Mouse (Mus musculus) testis, postnatal 10 days (tissue): Measurements from ENCODE around the gene Gmds.
A peak's percentile ranks its signal among the peaks of the same experiment; 100 is the strongest.

Source experiments
- DNase-seq: peaks from one replicate; pipeline ENCODE4 v3.0.0; 2021; ENCODE audit warnings: low spot score

The Gmds gene

DNA sequence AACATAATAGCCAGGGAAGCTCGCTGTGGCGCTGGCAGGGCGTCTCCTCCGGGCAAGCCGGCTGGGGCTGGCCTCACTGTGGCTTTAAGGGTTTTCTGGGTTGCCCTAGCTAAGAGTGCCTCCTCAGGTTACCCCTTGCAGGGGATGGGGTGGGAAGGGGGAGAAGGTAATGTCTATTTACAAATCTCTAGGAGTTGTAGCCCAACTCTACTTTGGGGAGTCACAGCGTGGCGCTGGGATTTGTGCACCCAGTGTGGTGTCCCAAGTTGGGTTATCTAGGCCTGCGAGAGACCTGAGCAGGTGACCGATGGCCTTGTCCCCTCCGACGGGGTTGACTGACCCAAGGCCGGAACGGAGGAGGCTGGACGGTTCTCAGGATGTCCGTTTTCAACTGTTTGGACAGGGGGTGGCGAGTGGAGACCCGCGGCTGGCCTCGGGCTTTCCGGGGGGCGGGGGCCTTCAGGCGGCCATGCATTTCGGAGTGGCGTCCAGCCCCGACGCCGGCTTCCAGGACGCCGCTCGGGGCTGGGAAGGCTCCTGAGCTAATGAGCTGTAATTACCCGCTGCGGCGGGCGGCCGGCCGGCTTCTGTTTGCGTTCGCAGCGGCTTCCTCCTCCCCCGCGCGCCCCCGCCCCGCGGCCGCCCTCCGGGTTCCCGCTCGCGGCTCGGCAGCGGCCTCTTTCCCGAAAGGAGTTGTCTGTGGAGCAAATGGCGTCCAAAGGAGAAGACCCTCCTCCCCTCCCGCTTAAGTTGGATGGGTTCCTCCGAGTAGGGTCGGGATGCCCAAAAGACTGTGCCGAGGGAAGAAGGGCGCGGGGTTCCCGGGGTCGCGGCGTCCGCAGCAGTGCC lies 527.6 kb downstream of the Gmds start:
- DNase-seq = peak; percentile 48

DNA sequence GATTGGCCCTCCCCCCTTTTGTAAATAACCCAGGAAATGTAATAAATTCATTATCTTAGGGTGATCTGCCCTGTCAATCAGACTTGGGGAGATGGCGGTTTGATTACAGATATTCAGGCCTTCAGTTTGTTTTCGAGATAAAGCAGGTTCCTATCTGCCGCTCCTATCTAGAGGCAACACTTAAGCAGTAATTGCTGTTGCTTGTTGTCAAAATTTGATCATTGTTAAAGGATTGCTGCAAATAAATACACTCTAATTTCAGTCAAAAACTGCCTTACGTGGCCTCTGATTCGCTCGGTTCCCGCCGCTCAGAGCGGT lies 528.2 kb downstream of the Gmds start:
- DNase-seq = no peak

DNA sequence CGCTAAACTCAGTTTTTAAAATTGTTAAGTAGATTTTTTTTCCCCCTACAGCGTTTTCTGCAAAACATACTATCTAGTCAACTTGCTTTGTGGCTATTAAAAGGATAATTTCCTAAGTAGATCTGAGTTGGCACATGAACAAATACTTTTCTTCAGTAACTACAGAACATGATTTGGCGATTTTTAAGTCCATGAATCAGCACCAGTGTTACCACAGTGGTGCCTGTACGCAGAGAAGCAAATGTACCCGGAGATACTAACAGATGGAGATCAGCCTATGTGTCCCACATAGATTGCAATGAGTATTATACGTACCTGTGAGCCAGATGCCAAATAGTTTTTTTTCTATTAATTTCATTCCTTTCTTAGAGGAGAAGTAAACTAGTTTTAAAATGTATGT lies 528.8 kb downstream of the Gmds start:
- DNase-seq = no peak

DNA sequence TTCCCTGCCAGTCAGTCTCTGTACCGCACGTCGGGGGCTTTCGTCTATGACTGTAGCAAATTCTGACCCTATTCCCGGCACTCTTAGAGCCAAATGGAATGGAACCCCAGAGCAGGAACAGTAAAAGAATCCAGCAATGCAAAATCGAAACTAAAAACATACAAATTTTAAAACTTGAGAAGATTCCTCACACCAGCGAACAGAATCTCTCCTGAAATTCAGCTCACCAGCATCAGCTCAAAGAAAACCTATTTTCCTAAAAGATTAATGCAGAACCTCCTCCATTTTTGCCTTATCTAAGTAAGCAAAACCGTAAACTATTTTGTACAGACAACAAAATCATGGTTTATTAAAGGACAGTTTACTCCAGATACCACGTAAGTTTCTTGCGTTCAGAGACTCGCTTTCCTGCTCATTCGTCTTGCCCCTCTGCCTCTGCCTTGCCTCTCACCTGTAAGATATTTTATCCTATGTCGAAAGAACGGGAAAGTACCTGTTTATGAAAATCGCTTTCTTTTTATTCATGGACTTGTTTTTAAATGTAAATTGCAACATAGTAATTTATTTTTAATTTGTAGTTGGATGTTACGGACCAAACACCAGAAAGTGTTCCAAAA lies 529.6 kb downstream of the Gmds start:
- no peak for DNase-seq

DNA sequence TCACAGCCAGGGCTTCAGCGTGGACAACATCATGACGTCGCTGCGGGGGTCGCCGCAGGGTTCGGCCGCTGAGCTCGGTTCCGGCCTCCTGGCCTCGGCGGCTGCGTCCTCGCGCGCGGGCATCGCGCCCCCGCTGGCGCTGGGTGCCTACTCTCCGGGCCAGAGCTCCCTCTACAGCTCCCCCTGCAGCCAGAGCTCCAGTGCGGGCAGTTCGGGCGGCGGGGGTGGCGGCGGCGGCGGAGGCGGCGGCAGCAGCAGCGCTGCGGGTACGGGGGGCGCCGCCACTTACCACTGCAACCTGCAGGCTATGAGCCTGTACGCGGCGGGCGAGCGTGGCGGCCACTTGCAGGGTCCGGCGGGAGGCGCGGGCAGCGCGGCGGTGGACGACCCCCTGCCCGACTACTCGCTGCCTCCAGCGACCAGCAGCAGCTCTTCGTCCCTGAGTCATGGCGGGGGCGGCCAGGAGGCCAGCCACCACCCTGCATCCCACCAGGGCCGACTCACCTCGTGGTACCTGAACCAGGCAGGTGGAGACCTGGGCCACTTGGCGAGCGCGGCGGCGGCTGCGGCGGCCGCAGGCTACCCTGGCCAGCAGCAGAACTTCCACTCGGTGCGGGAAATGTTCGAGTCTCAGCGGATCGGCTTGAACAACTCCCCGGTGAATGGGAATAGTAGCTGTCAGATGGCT lies 530.3 kb downstream of the Gmds start:
- DNase-seq = peak; percentile 54

DNA sequence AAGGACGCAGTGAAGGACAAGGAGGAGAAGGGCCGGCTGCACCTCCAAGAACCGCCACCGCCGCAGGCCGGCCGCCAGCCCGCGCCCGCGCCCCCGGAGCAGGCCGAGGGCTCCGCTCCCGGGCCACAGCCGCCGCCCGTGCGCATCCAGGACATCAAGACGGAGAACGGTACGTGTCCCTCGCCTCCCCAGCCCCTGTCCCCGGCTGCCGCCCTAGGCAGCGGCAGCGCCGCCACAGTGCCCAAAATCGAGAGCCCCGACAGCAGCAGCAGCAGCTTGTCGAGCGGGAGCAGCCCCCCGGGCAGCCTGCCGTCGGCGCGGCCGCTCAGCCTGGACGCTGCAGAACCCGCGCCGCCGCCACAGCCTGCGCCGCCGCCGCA lies 530.8 kb downstream of the Gmds start:
- no peak for DNase-seq

DNA sequence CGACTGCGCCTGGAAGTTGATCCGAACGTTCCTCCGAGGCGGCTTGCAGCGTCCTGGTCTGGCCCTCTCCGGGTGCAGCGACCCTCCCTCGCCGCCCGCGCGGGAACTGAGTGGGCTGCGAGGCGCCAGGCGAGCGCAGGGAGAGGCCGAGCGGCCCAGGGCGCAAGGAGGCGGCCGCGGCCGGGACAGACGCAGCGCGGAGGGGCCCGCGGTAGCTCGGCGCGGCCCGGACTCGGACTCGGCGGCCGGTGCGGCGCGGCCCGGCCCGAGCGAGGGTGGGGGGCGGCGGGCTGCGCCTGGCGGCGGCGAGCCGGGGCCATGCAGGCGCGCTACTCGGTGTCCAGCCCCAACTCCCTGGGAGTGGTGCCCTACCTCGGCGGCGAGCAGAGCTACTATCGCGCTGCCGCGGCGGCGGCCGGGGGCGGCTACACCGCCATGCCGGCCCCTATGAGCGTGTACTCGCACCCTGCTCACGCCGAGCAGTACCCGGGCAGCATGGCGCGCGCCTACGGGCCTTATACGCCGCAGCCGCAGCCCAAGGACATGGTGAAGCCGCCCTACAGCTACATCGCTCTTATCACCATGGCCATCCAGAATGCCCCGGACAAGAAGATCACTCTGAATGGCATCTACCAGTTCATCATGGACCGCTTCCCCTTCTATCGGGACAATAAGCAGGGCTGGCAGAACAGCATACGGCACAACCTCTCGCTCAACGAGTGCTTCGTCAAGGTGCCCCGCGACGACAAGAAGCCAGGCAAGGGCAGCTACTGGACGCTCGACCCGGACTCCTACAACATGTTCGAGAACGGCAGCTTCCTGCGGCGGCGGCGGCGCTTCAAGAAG lies 531.4 kb downstream of the Gmds start:
- DNase-seq = peak; percentile 50

DNA sequence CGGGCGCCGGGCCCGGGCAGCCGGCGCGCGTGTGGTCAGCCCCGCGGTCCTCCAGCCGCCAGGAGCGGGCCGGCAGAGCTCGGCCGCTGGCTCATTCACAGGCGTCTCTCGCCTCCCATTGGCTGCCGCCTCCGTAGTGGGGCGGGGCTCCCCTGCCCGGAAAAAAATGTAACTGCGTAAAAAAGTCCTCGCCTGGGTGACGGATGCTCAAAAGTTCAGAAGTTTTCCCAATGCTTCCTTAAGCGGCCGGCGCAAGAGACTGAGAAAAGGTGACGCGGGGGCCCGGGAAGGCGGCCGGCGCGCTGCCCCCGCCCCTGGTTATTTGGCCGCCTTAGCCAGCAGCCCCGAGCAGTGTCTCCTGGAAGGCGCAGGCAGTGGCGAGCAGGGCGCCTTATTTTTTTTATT lies 532.1 kb downstream of the Gmds start, which contains the start of gene Foxc1:
Gene Foxc1 (plus strand): TSS at position 206 of the 405 bp plus-strand sequence.
- peak; percentile 81 for DNase-seq

DNA sequence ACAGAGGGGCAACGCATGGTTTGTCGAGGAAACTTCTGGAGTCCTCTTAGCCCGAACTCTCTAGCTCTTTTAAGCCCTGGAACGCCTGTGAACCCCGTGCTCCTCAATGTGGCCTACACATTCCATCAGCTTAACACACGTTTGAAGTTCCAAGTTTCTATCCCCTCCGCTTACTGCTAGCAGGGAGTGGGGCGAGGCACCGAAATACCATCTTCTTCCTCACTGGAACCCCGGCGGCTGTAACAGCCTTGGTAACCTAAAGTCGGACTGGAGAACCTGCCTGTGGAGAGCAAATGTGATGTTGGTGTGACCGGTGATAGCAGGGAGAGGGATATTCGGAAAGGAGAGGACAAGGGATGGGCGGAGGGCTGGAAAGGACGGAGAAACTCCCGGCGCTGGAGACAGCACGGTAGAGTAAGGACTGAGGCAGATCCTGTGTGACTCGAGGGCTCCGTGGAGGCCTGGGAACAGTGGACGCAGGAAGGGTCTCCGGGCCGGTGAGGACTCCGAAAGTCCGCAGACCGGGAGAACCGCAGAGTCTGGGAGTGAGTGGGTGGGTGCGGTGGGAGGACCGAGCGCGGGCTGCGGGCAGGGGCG lies 532.6 kb downstream of the Gmds start:
- DNase-seq = peak; percentile 49

DNA sequence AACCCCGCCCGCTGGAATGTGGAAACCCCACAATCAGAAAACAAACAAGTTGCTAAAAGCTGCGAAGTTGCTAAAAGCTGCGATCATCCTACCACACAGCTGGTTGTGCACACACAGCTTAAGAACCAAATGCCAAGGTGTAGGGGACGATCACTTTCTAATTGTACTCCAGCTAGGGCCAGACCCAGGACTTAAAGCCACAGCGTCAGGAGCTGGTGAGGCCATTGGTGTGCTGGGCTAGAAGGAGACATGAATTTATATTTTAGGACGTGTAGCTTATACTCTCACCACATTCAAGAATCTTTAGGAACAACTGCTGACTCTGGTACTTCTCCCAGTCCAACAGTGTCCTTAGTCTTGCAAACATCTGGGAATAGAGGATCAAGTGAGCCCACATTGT lies 534.0 kb downstream of the Gmds start:
- no peak for DNase-seq

DNA sequence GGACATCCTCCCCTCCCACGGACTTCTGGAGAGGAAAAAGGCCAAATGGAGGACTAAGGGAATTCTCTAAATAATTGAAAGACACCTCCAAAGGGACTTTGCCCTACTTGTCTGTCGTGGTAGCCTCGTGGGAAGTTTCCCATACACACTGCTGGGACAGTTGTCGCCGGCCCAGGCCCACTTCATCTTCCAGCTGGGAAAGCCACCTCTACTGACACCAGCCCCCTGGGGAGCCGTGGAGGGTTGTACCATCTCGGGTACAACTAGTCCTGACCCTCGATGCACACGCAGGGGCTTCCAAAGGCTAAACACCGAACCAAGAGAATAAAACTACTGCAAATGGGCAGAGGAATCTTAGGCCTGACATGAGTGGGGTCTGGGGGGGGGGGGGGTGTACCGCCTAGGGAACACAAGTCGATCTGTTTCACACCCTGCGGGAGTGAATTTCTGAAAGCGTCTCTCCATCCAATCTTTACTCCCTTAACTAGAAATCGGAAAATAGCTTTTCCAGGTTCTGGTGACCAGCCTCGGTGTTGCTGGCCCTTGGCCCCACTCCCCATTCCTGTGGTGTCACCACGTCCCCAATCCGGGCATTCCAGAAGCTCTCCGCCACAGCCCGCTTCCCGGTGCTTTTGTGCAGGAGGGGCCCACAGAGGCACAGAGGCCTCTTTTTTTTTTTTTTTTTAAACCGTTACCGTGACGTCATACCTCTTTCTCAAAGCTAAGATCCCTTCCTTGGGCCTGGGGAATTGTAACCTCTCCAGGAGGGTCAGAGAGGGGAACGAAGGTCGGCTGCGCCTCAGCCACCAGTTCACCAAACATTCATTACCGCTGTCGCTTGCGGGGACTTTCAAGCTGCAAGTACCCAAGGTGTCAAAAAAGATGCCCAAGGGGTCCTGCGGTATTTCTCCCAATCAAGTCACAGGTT lies 535.1 kb downstream of the Gmds start:
- DNase-seq = no peak

DNA sequence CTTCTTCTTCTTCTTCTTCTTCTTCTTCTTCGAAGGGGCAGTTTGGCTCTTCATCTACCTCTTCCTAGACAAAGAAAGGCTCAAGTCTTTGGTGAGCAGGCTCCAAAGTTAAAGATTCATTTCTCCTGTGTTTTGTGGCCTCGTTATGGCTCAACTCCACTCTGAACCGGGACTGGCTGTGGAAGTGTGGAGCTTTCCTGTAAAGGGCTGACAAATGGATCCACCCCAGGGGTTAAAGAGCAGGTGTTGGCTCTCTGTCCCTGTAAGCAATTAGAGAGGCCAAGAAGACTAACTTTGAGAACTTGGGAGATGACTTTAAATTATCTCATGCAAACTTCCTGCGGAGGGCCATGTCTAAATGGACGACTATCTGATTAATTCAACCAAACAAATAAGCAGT lies 536.1 kb downstream of the Gmds start:
- no peak for DNase-seq

DNA sequence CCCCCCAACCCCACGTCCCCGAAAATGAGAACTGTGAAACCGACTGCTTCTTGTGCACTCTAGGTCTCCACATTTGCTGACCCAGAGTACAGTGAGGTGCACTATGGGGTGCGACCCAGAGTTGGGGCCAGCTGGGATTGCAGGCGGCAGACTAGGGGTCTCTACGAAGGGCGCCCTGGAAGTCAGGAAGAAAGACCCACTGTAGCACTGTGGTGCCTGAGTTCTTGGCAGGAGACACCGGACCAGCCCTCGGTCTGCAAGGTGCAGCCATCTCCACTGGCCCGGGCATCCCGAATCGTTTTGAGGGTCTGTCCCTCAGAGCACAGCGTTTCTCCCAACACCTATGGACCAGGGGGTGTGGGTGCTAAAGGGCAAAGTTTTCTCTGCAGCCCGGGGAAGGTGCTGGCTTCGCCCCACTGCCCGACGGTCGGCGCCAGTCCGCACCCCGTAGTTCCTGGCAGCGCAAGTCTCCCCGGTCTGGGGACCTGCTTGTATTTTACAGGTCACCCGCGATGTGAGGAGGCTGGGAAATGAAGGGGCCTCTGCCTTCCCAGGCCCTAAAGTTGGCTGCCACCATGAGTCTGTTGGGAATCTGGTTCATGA lies 536.7 kb downstream of the Gmds start:
- DNase-seq = no peak

DNA sequence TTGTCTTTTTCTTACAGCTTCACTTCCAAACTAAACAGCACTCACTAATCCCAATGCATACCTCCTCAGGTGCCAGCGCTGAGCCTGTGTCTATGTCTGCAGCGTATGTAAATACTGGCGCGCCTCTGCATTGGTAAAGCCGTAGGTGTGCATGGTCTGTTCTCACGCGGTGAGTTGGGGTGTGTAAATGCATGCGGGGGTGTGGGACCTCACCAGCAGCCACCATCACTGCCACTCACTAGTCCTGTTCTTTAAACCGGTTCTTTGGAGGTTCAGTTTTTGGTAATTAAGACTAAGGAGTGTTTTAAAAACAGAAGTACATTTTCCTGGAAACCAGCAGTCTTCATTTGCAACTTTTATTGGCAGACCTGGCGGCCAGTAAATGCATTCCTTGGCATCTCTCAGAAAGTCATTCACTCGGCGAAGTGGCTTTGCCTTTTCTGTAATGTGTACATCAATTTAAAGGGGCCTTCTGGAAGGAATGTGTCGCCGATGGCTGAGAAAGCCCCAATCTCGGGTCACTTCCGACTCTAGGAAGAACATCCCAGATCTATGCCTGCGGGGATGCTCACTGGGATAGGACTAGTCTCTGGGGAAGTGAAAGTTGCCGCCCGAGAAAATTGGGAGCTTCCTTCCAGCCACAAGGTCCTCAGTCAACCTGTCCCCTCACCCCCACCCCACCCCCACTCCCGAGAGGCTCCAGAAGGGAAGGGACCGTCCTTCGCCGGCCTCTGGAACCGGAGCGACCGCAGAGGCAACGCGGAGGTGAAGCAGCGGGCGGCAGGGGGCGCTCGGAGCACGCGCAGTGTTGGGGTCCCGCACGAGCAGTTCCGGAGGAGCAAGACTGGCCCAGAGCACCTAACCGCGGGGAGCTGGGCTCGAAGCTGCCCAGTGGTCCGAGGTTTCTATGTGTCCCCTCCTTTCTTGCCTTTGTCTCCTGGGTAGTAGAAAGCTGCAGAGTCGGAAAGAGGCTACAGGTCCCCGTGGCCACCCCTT lies 537.7 kb downstream of the Gmds start:
- DNase-seq = peak; percentile 95

DNA sequence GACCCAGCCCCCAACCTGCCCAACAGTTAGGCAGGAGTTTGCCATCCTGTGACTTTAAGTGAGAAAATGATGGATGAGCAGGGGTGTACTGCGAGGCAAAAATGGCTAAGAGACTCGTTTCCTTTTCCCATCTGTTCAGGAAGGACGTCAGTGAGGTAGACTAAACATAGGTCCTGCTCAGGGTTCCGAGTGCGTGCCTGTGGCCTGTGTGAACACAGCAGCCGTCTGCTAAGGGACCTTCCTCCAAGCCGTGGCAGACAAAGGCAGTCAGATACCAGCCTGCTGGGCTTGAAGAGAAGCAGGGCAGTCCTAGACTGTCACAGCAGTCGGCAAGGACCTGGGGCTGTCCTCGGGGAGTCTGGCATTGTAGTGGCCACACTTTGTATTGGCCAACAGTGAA lies 540.5 kb downstream of the Gmds start:
- no peak for DNase-seq

DNA sequence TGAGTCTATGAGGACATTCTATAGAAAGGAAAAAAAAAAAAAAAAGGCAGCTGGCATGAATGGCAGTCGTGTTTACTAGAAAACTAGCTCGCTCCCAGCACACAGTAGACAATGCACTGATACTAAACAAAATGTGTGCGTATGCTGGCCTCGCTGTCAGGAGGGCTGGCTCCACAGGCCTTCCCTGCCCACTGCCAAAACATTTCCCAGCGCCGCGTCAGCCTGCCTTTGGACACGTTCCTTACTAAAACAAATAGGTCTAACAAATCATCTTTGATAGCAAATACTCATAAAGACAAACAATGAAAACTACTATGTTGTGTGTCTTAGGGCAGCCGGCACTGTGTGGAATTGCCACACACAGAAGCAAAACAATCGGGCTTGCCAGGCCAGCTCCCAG lies 541.2 kb downstream of the Gmds start:
- DNase-seq = no peak

DNA sequence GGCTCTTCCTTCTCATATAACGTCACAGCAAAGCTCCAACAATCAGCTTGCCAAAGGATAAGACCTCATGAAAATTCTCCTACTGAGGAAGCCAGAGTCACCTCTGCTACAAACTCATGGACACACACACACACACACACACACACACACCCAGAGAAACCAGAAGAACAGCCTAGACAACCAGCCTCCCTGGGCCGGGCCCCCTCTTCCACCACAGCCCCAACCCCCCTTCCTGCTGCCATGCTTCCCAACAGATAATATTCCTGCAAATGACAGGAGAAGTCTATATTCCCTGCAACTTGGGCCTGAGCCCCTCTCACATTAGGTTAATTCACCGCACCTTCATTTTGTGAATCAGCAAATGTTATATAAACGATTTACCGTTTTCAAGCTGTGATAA lies 545.4 kb downstream of the Gmds start:
- no peak for DNase-seq

DNA sequence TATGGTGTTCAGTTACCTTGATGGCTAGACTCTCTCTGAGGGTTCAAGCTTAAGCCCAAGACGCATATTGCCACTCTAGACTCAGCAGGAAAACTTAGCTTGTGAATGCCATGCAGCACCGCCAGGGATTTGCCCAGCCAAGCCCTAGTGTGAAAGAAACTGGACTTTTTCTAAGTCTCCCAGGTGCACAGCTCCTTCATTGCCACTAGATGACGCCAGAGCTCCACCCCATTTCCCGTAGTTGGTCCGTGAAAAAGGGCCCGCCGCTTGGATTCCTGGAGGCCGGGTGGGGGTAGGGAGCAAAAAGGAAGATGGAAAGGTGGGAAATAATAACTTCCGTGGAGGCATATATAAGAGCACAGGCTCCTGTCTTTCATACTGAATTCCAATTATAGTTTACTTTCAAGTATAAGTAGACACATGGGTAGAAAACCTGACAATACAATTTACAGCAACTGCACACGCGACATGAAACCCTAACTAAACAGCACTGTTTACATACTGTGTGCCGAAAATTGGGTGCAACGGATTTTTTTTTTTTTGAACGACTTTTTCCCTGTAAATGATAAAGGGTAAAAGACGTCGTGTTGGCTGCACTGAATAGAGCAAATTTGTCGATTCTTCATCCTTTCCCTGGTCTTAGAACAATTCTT lies 545.9 kb downstream of the Gmds start:
- peak; percentile 75 for DNase-seq

DNA sequence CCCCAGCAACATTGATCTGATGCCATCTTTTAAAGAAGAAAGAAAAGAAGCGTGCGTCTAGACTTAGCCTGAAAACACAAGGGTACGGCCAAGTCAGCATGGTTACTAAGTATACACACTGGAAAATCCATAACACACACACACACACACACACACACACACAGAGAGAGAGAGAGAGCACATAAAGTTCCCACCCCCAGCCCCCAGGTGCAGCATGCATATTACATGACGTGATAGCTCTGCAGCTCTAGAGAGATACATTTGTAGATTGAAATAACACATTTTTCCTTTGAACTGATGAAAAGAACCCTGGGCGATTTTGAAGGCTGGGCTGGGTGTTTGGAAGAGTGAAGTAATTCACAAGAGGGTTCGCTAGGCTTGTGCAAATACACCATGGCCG lies 553.8 kb downstream of the Gmds start:
- DNase-seq = no peak
